Mouse (Mus musculus) ES-Bruce4 (cell line): ENCODE data around the gene Adgrg1. TPM values are rescaled to one million over a fixed set of nuclear protein-coding genes. Genes with fewer than 3 reads are reported as not detected.

ENCODE experiments used
- H3K27ac ChIP-seq: 2 replicates; pipeline ENCODE4 v1.5.1; 2012; ENCODE audit warnings: low read length, inconsistent platforms; ENCODE audit not compliant: insufficient read depth
- H3K27me3 ChIP-seq: 2 replicates; pipeline ENCODE4 v1.6.1; 2012; ENCODE audit warnings: mild to moderate bottlenecking, low read length, inconsistent platforms; ENCODE audit not compliant: control insufficient read depth, poor library complexity, insufficient read depth, severe bottlenecking
- H3K36me3 ChIP-seq: 2 replicates; pipeline ENCODE4 v1.6.1; 2012; ENCODE audit warnings: inconsistent platforms, mild to moderate bottlenecking, low read length, moderate library complexity; ENCODE audit not compliant: control insufficient read depth, poor library complexity, insufficient read depth, severe bottlenecking
- H3K4me1 ChIP-seq: one replicate; pipeline ENCODE4 v1.8.1; 2011; ENCODE audit warnings: low read length; ENCODE audit not compliant: control insufficient read depth, insufficient read depth
- H3K4me3 ChIP-seq: 2 replicates; pipeline ENCODE4 v1.5.1; 2011; ENCODE audit warnings: low read depth, mild to moderate bottlenecking, low read length
- H3K9ac ChIP-seq: 2 replicates; pipeline ENCODE4 v1.6.1; 2012; ENCODE audit warnings: low read depth, mild to moderate bottlenecking, inconsistent platforms; ENCODE audit not compliant: poor library complexity, severe bottlenecking
- H3K9me3 ChIP-seq: replicated peaks from 2 replicates; pipeline ENCODE4 v1.6.1; 2012; ENCODE audit warnings: mild to moderate bottlenecking, low read length, inconsistent platforms; ENCODE audit not compliant: control insufficient read depth, poor library complexity, insufficient read depth, severe bottlenecking
- CTCF ChIP-seq: IDR thresholded peaks from one replicate; pipeline ENCODE4 v1.8.1; 2011; ENCODE audit warnings: low read depth, low read length
- EP300 ChIP-seq: IDR thresholded peaks from 2 replicates; pipeline ENCODE4 v1.6.1; 2011; ENCODE audit warnings: low read depth, low read length; ENCODE audit not compliant: insufficient read depth
- POLR2A ChIP-seq: IDR thresholded peaks from one replicate; pipeline ENCODE4 v1.8.1; 2011; ENCODE audit warnings: low read length; ENCODE audit not compliant: insufficient read depth
- polyA plus RNA-seq: library from polyadenylated mRNA; stranded (reverse); fragments of >200 nt; gene quantifications from 2 replicates; pipeline ENCODE4 v1.2.4, GENCODE M21; 2011; ENCODE audit warnings: low read depth; ENCODE audit not compliant: missing spikeins, insufficient read depth, insufficient read length

Gene Adgrg1
- polyA plus RNA-seq, 1 experiment: 13.8 TPM

GRCm38 (mm10) chr8:94995336-94995893 is 20.9 kb downstream of the Adgrg1 start:
- Histone ChIP-seq H3K36me3 (no peaks in the 10 kb centered on the region), H3K27ac (no peak overlapping the region), H3K9ac (no peak overlapping the region), H3K4me3 (no peak overlapping the region), H3K4me1 (peaks cover 4% of the 10 kb centered on the region), H3K27me3 (no peaks in the 10 kb centered on the region), H3K9me3 (no peaks in the 10 kb centered on the region)
- TF ChIP-seq CTCF: no peak
- TF ChIP-seq POLR2A: no peak
- TF ChIP-seq EP300: no peak

GRCm38 (mm10) chr8:94996037-94996436 is 21.5 kb downstream of the Adgrg1 start:
- Histone ChIP-seq H3K4me3 (no peak overlapping the region), H3K9ac (no peak overlapping the region), H3K27me3 (no peaks in the 10 kb centered on the region), H3K27ac (no peak overlapping the region), H3K36me3 (no peaks in the 10 kb centered on the region), H3K4me1 (peaks cover 6% of the 10 kb centered on the region), H3K9me3 (no peaks in the 10 kb centered on the region)
- TF ChIP-seq EP300: no peak
- no peak for TF ChIP-seq POLR2A
- no peak for TF ChIP-seq CTCF

GRCm38 (mm10) chr8:94996899-94997856 is 22.6 kb downstream of the Adgrg1 start:
- no peak overlapping the region for H3K27ac ChIP-seq
- H3K9me3 ChIP-seq: no peaks in the 10 kb centered on the region
- TF ChIP-seq POLR2A: no peak
- no peaks in the 10 kb centered on the region for H3K27me3 ChIP-seq
- no peaks in the 10 kb centered on the region for H3K36me3 ChIP-seq
- peaks cover 6% of the 10 kb centered on the region for H3K4me1 ChIP-seq
- no peak overlapping the region for H3K9ac ChIP-seq
- no peak overlapping the region for H3K4me3 ChIP-seq

GRCm38 (mm10) chr8:94997857-94998243 is 23.3 kb downstream of the Adgrg1 start:
- H3K4me3 ChIP-seq: no peak overlapping the region
- H3K36me3 ChIP-seq: no peaks in the 10 kb centered on the region
- H3K27ac ChIP-seq: no peak overlapping the region
- H3K4me1 ChIP-seq: peaks cover 6% of the 10 kb centered on the region
- no peaks in the 10 kb centered on the region for H3K27me3 ChIP-seq
- TF ChIP-seq POLR2A: no peak
- TF ChIP-seq CTCF: no peak
- TF ChIP-seq EP300: no peak
- no peak overlapping the region for H3K9ac ChIP-seq
- H3K9me3 ChIP-seq: no peaks in the 10 kb centered on the region

GRCm38 (mm10) chr8:94998431-94998830 is 23.9 kb downstream of the Adgrg1 start:
- H3K27me3 ChIP-seq: no peaks in the 10 kb centered on the region
- no peak for TF ChIP-seq CTCF
- TF ChIP-seq POLR2A: no peak
- no peak for TF ChIP-seq EP300
- H3K27ac ChIP-seq: no peak overlapping the region
- H3K4me1 ChIP-seq: peaks cover 6% of the 10 kb centered on the region
- no peak overlapping the region for H3K4me3 ChIP-seq
- H3K9ac ChIP-seq: no peak overlapping the region
- no peaks in the 10 kb centered on the region for H3K9me3 ChIP-seq
- H3K36me3 ChIP-seq: no peaks in the 10 kb centered on the region

- TF ChIP-seq EP300 (no peak), POLR2A (no peak), CTCF (no peak)
- no peak overlapping the region for H3K9ac ChIP-seq
- H3K36me3 ChIP-seq: no peaks in the 10 kb centered on the region
- no peaks in the 10 kb centered on the region for H3K9me3 ChIP-seq
- peaks cover 6% of the 10 kb centered on the region for H3K4me1 ChIP-seq
- H3K4me3 ChIP-seq: no peak overlapping the region
- H3K27ac ChIP-seq: no peak overlapping the region
- H3K27me3 ChIP-seq: no peaks in the 10 kb centered on the region
Observed at GRCm38 (mm10) chr8:94999004-94999403, 24.5 kb downstream of the Adgrg1 start.
